Mouse (Mus musculus): ENCODE measurements around the gene Pcyt2. TPM values are rescaled to one million over a fixed set of nuclear protein-coding genes. Genes with fewer than 3 reads are reported as not detected.

The Pcyt2 gene
- total and polyA plus RNA-seq, 3 experiments: 86.7 to 87.3 TPM; not detected in 1

DNA sequence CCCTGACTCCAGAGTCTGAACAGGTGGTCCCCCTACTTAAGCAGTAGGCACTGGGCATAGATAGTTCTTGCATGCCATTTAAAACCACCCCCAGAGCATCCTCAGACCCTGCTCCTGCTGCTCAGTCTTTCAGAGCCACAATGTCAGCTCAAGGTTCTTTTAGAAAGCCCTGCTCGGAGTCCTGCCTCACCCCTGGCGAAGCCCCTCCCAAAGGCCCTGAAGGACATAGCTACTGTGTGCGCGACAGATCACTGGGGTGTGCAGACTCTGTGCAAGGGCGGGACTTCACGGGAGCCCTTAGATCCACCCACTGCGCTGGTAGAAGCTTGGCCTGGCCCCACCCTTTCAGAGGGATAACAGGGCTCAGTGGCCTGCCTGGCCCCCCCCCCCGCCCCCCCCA is 8.5 kb downstream of the Pcyt2 start:
- no peak for DNase-seq (ENCODE audit: low read depth, low spot score)
- H3K27ac ChIP-seq (ENCODE audit: control insufficient read depth, low read depth, low read length): no peak overlapping the region
- H3K27me3 ChIP-seq (ENCODE audit: control insufficient read depth in 1 of 2, insufficient read depth in 2 of 2, low read length in 2 of 2): no peaks in the 10 kb centered on the region

GRCm38 (mm10) chr11:120608241-120609034 is 9.3 kb downstream of the Pcyt2 start, which contains the start of gene Npb:
Gene Npb (plus strand): TSS chr11:120608477.
- DNase-seq (ENCODE audit: low read depth, low spot score): no peak
- H3K9ac ChIP-seq (ENCODE audit: control insufficient read depth, low read depth, low read length, poor library complexity, severe bottlenecking): no peak within 1 kb of the TSS
- no peaks in the 10 kb centered on the region for H3K27me3 ChIP-seq (ENCODE audit: control insufficient read depth in 1 of 2, insufficient read depth in 2 of 2, low read length in 2 of 2)
- no peak within 1 kb of the TSS for H3K4me3 ChIP-seq (ENCODE audit: control insufficient read depth in 1 of 2, insufficient read depth in 1 of 2, low read depth in 2 of 2, low read length in 2 of 2)
- H3K79me2 ChIP-seq (ENCODE audit: control insufficient read depth, insufficient read depth, low read length, poor library complexity): no peaks in the 10 kb centered on the region
- no peaks in the 10 kb centered on the region for H3K4me1 ChIP-seq (ENCODE audit: control insufficient read depth in 1 of 2, insufficient read depth in 2 of 2, low read length in 2 of 2)
- no peaks in the 10 kb centered on the region for H3K9me3 ChIP-seq (replicated peaks; ENCODE audit: insufficient read depth, low read length)
- no peak for TF ChIP-seq CTCF (IDR thresholded peaks at IDR 0.05 in 2 of 3, conservative IDR thresholded peaks at IDR 0.05 in 1 of 3; ENCODE audit: control insufficient read depth in 1 of 3, insufficient read depth in 1 of 3, low read depth in 2 of 3, low read length in 3 of 3, poor library complexity in 1 of 3, severe bottlenecking in 1 of 3)
- TF ChIP-seq HCFC1 (IDR thresholded peaks at IDR 0.05; ENCODE audit: low read depth, low read length): no peak
- no peak for TF ChIP-seq ZNF384 (IDR thresholded peaks at IDR 0.05; ENCODE audit: low read depth, low read length)
- TF ChIP-seq ZMIZ1 (IDR thresholded peaks at IDR 0.05; ENCODE audit: low read depth, low read length): 0 out of 2 replicates have a peak, but pooled peaks have one; percentile 4
- TF ChIP-seq JUND (IDR thresholded peaks at IDR 0.05; ENCODE audit: low read depth, low read length): no peak
- no peak within 1 kb of the TSS for H3K27ac ChIP-seq (ENCODE audit: control insufficient read depth, low read depth, low read length)
- peaks cover 0 to 4% of the 10 kb centered on the region in 2 experiments; a peak in 2 of 4 replicates for H3K36me3 ChIP-seq (ENCODE audit: control insufficient read depth in 1 of 2, insufficient read depth in 2 of 2, low read length in 2 of 2)

More for the DNA sequence above, 8.5 kb downstream of the Pcyt2 start:
- no peak overlapping the region for H3K9ac ChIP-seq (ENCODE audit: control insufficient read depth, low read depth, low read length, poor library complexity, severe bottlenecking)
- no peaks in the 10 kb centered on the region for H3K4me1 ChIP-seq (ENCODE audit: control insufficient read depth in 1 of 2, insufficient read depth in 2 of 2, low read length in 2 of 2)
- TF ChIP-seq NELFE (IDR thresholded peaks at IDR 0.05; ENCODE audit: low read depth, low read length): no peak
- no peak for TF ChIP-seq JUND (IDR thresholded peaks at IDR 0.05; ENCODE audit: low read depth, low read length)
- no peak for TF ChIP-seq CHD1 (IDR thresholded peaks at IDR 0.05; ENCODE audit: low read depth, low read length)
- no peak for TF ChIP-seq UBTF (IDR thresholded peaks at IDR 0.05; ENCODE audit: borderline replicate concordance, insufficient read depth, low read depth, low read length)
- no peak for TF ChIP-seq RAD21 (IDR thresholded peaks at IDR 0.05; ENCODE audit: low read depth, low read length)
- no peak for TF ChIP-seq ETS1 (IDR thresholded peaks at IDR 0.05; ENCODE audit: low read depth, low read length)
- no peak for TF ChIP-seq GATA1 (IDR thresholded peaks at IDR 0.05; ENCODE audit: low read depth, low read length)
- TF ChIP-seq NRF1 (IDR thresholded peaks at IDR 0.05; ENCODE audit: insufficient read depth, low read depth, low read length, poor library complexity, severe bottlenecking): no peak
- no peak for TF ChIP-seq MYC (IDR thresholded peaks at IDR 0.05; ENCODE audit: low read depth, low read length)
- no peak for TF ChIP-seq SIN3A (IDR thresholded peaks at IDR 0.05; ENCODE audit: low read length)
- no peak for TF ChIP-seq E2F4 (IDR thresholded peaks at IDR 0.05; ENCODE audit: borderline replicate concordance, low read depth, low read length)
- no peak for TF ChIP-seq BHLHE40 (IDR thresholded peaks at IDR 0.05; ENCODE audit: borderline replicate concordance, low read depth, low read length)
- no peak for TF ChIP-seq MXI1 (IDR thresholded peaks at IDR 0.05; ENCODE audit: low read depth, low read length)
- H3K4me3 ChIP-seq (ENCODE audit: control insufficient read depth in 1 of 2, insufficient read depth in 1 of 2, low read depth in 2 of 2, low read length in 2 of 2): no peak overlapping the region
- no peaks in the 10 kb centered on the region for H3K79me2 ChIP-seq (ENCODE audit: control insufficient read depth, insufficient read depth, low read length, poor library complexity)
- peaks cover 0 to 1% of the 10 kb centered on the region in 2 experiments; a peak in 2 of 4 replicates for H3K36me3 ChIP-seq (ENCODE audit: control insufficient read depth in 1 of 2, insufficient read depth in 2 of 2, low read length in 2 of 2)
- H3K9me3 ChIP-seq (replicated peaks; ENCODE audit: insufficient read depth, low read length): no peaks in the 10 kb centered on the region

Measured in MEL (cell line).